ENCODE assay signal across 9 mouse cellular contexts in genomic region chr1:105630481-105630880, GRCm38 (mm10). TPM values are rescaled to one million over a fixed set of nuclear protein-coding genes. Genes with fewer than 3 reads are reported as not detected.
DNase-seq lines count a peak whose midpoint lies in the region; ATAC-seq lines count a peak whose summit lies in the region.
"Had no signal": no experiment of that assay in that cellular context is flagged by ENCODE, and none has a peak within 500 bp of the region (broad histone marks: within the 10 kb centered on the region; RNA-seq: fewer than 3 reads in every experiment).

No protein-coding gene starts in this region.

- H3K27ac ChIP-seq in forebrain, embryonic 11.5 days (ENCODE audit: low read depth, low read length): no peak overlapping the region
- H3K27ac ChIP-seq in forebrain, embryonic 10.5 days: no peak overlapping the region
- H3K27ac ChIP-seq: heart, embryonic 13.5 days had no signal

- no peak overlapping the region for H3K9ac ChIP-seq in forebrain, embryonic 11.5 days (ENCODE audit: low read length)
- H3K9ac ChIP-seq: heart, embryonic 13.5 days had no signal

- no peaks in the 10 kb centered on the region for H3K27me3 ChIP-seq in forebrain, embryonic 11.5 days (ENCODE audit: control insufficient read depth, insufficient read depth, low read length)
- H3K27me3 ChIP-seq in forebrain, embryonic 10.5 days (ENCODE audit: poor library complexity, severe bottlenecking): no peaks in the 10 kb centered on the region
- H3K27me3 ChIP-seq: heart, embryonic 13.5 days had no signal

- ATAC-seq in forebrain, embryonic 11.5 days (replicated peaks; ENCODE audit: low FRiP score): peak; percentile 55; the same call in 1 of the 2 replicates

- no peaks in the 10 kb centered on the region for H3K9me3 ChIP-seq in forebrain, embryonic 11.5 days (ENCODE audit: control insufficient read depth, low read length)
- H3K9me3 ChIP-seq in forebrain, embryonic 10.5 days: no peaks in the 10 kb centered on the region
- H3K9me3 ChIP-seq: heart, embryonic 13.5 days had no signal

- no peaks in the 10 kb centered on the region for H3K36me3 ChIP-seq in forebrain, embryonic 11.5 days (ENCODE audit: control insufficient read depth, insufficient read depth, low read length)
- no peaks in the 10 kb centered on the region for H3K36me3 ChIP-seq in forebrain, embryonic 10.5 days (replicated peaks)

- DNase-seq in forebrain, embryonic 11.5 days (ENCODE audit: low spot score): no peak
- DNase-seq in forebrain, embryonic 10.5 days (ENCODE audit: extremely low spot score, low spot score): no peak
- DNase-seq in right cerebral cortex, adult 18-20 months: peak; percentile 24
- DNase-seq in right cerebral cortex, postnatal 4 days: no peak
- peak; percentile 30 to 42 for DNase-seq in cerebellum, postnatal 25 days
- peak; percentile 2 to 55 for DNase-seq in layer of hippocampus, adult 18-20 months (ENCODE audit: low spot score in 2 of 2)
- DNase-seq in naive thymus-derived CD4-positive, alpha-beta T cell, adult 2 months (ENCODE audit: low read depth): peak; percentile 41
- no peak for DNase-seq in testis, postnatal 10 days (ENCODE audit: low spot score)

- no peak overlapping the region for H3K4me3 ChIP-seq in forebrain, embryonic 11.5 days (ENCODE audit: low read depth, low read length)
- H3K4me3 ChIP-seq in forebrain, embryonic 10.5 days: no peak overlapping the region
- H3K4me3 ChIP-seq: heart, embryonic 13.5 days had no signal

- no peak overlapping the region for H3K4me2 ChIP-seq in forebrain, embryonic 11.5 days (ENCODE audit: low read depth, low read length, severe bottlenecking)
- H3K4me2 ChIP-seq: heart, embryonic 13.5 days had no signal

- no peaks in the 10 kb centered on the region for H3K4me1 ChIP-seq in forebrain, embryonic 11.5 days (replicated peaks; ENCODE audit: control insufficient read depth, insufficient read depth, low read length)
- H3K4me1 ChIP-seq in forebrain, embryonic 10.5 days: no peaks in the 10 kb centered on the region
- H3K4me1 ChIP-seq: heart, embryonic 13.5 days had no signal

- 40% methylated on average over 3 of the region's 3 CpGs for WGBS in forebrain, embryonic 11.5 days
- 58% methylated on average over 3 of the region's 3 CpGs for WGBS in forebrain, embryonic 10.5 days

RNA-seq across cellular contexts. Expression of gene Pign, which starts 33.0 kb away (rescaled TPM):
- polyA plus RNA-seq in forebrain, embryonic 11.5 days (2014; fragmentation: Nextera tagmentation; extraction: Ambion mirVana): 14.3 and 15.9 TPM in 2 replicates
- polyA plus RNA-seq in forebrain, embryonic 10.5 days (2016; fragmentation: Nextera tagmentation; extraction: Ambion mirVana): 11.3 and 13.0 TPM in 2 replicates
- total RNA-seq in layer of hippocampus, adult 18-20 months (2021): 10 to 100 TPM; 15.2 to 18.8 TPM

RNA-seq across cellular contexts. Expression of gene Relch, which starts 33.2 kb away (rescaled TPM):
- polyA plus RNA-seq in forebrain, embryonic 11.5 days (2014; fragmentation: Nextera tagmentation; extraction: Ambion mirVana): 28.5 and 33.0 TPM in 2 replicates
- polyA plus RNA-seq in forebrain, embryonic 10.5 days (2016; fragmentation: Nextera tagmentation; extraction: Ambion mirVana): 22.0 and 22.3 TPM in 2 replicates
- total RNA-seq in layer of hippocampus, adult 18-20 months (2021): 10 to 100 TPM; 91.2 to 91.5 TPM

Comparison
In these comparisons a context has a peak if more than half of its experiments do, and no peak if none do; other contexts are left out.
1. DNase-seq: peak in right cerebral cortex, adult 18-20 months (single experiment), cerebellum, postnatal 25 days (2 of 2), layer of hippocampus, adult 18-20 months (2 of 2) and naive thymus-derived CD4-positive, alpha-beta T cell, adult 2 months (single experiment); none in forebrain, embryonic 11.5 days (single experiment), forebrain, embryonic 10.5 days (single experiment), right cerebral cortex, postnatal 4 days (single experiment) and testis, postnatal 10 days (single experiment).